In genomic region chr3:152339862-152340557, GRCm38 (mm10) we compare ENCODE assay signal across 8 mouse cellular contexts. TPM values are rescaled to one million over a fixed set of nuclear protein-coding genes. Genes with fewer than 3 reads are reported as not detected.
DNase-seq lines count a peak whose midpoint lies in the region; ATAC-seq lines count a peak whose summit lies in the region.

Gene Miga1, minus strand, starts transcription at chr3:152340407.

- H3K36me3 ChIP-seq in embryonic facial prominence, embryonic 12.5 days: peaks cover 18% of the 10 kb centered on the region
- H3K36me3 ChIP-seq in midbrain, embryonic 10.5 days: peaks cover 32% of the 10 kb centered on the region

- H3K27ac ChIP-seq in embryonic facial prominence, embryonic 12.5 days: peak within 1 kb of the TSS; percentile 57; the same call in 1 of the 2 replicates
- H3K27ac ChIP-seq in midbrain, embryonic 10.5 days (replicated peaks): peak within 1 kb of the TSS; percentile 93

- 3% methylated on average over 54 of the region's 54 CpGs for WGBS in embryonic facial prominence, embryonic 12.5 days
- 3% methylated on average over 54 of the region's 54 CpGs for WGBS in midbrain, embryonic 10.5 days

- intact Hi-C loops in left cerebral cortex, postnatal 4 days (cut with DNase I): no loop called here

- peak; percentile 74 for DNase-seq in adrenal gland, postnatal 25 days
- peak; percentile 96 for DNase-seq in heart, adult 11 months
- peak; percentile 67 for DNase-seq in kidney, adult 11 months
- DNase-seq in left cerebral cortex, postnatal 4 days: peak; percentile 87
- peak; percentile 85 for DNase-seq in midbrain, embryonic 10.5 days (ENCODE audit: low spot score)
- DNase-seq in right cerebral cortex, postnatal 4 days: peak; percentile 87
- DNase-seq in adipocyte (ENCODE audit: low spot score): no peak

- no peaks in the 10 kb centered on the region for H3K9me3 ChIP-seq in embryonic facial prominence, embryonic 12.5 days
- H3K9me3 ChIP-seq in midbrain, embryonic 10.5 days (replicated peaks): no peaks in the 10 kb centered on the region

- H3K4me3 ChIP-seq in embryonic facial prominence, embryonic 12.5 days: peak within 1 kb of the TSS; percentile 93
- H3K4me3 ChIP-seq in midbrain, embryonic 10.5 days: peak within 1 kb of the TSS; percentile 89

- 0 out of 2 replicates have a peak, but pooled peaks cover 3% of the 10 kb centered on the region for H3K4me1 ChIP-seq in embryonic facial prominence, embryonic 12.5 days
- H3K4me1 ChIP-seq in midbrain, embryonic 10.5 days: peaks cover 16% of the 10 kb centered on the region

- H3K9ac ChIP-seq in embryonic facial prominence, embryonic 12.5 days: peak within 1 kb of the TSS; percentile 72

- no peaks in the 10 kb centered on the region for H3K27me3 ChIP-seq in embryonic facial prominence, embryonic 12.5 days
- H3K27me3 ChIP-seq in midbrain, embryonic 10.5 days (ENCODE audit: low read depth, poor library complexity, severe bottlenecking): no peaks in the 10 kb centered on the region

- peak within 1 kb of the TSS; percentile 55 for H3K4me2 ChIP-seq in embryonic facial prominence, embryonic 12.5 days (replicated peaks)

- ATAC-seq in embryonic facial prominence, embryonic 12.5 days (ENCODE audit: insufficient number of reproducible peaks, insufficient read depth, low FRiP score, low TSS enrichment): peak; percentile 90

RNA-seq across cellular contexts. Expression of gene Miga1, which starts in this region (rescaled TPM):
- total RNA-seq in adrenal gland, postnatal 25 days (2021): 6.3 and 10.8 TPM in 2 replicates
- polyA plus RNA-seq in embryonic facial prominence, embryonic 12.5 days (2016; fragmentation: Nextera tagmentation; extraction: Ambion mirVana): 24.7 and 24.8 TPM in 2 replicates
- 10 to 100 TPM; 49.6 to 52.0 TPM for total RNA-seq in left cerebral cortex, postnatal 4 days (2021)
- polyA plus RNA-seq in midbrain, embryonic 10.5 days (2016; fragmentation: Nextera tagmentation; extraction: Ambion mirVana): 17.1 and 18.2 TPM in 2 replicates
